Mouse (Mus musculus) midbrain, embryonic 14.5 days (tissue): Measurements from ENCODE around the gene Cpt1a. TPM values are rescaled to one million over a fixed set of nuclear protein-coding genes. Genes with fewer than 3 reads are reported as not detected.

Experiments
- ATAC-seq: fragments of 200-750 bp; cut with Nextera tagmentation; 2 replicates; pipeline ENCODE4 v1.8.0; 2017; ENCODE audit warnings: moderate number of reproducible peaks, moderate library complexity; ENCODE audit not compliant: low FRiP score, low TSS enrichment
- DNase-seq: peaks from one replicate; pipeline ENCODE4 v3.0.0-alpha.2; 2015
- H3K27ac ChIP-seq: fragments of 300-500 bp; sonication (generic); replicated peaks from 2 replicates; pipeline ENCODE4 v1.5.1; 2014; ENCODE audit warnings: mild to moderate bottlenecking, low read depth, low read length, moderate library complexity
- H3K27me3 ChIP-seq: fragments of 300-500 bp; sonication (generic); 2 replicates; pipeline ENCODE4 v1.6.1; 2014; ENCODE audit warnings: low read length, control low read depth, mixed read lengths; ENCODE audit not compliant: control insufficient read depth, insufficient read depth
- H3K36me3 ChIP-seq: fragments of 300-500 bp; sonication (generic); 2 replicates; pipeline ENCODE4 v1.6.1; 2014; ENCODE audit warnings: low read length, control low read depth; ENCODE audit not compliant: control insufficient read depth, insufficient read depth
- H3K4me1 ChIP-seq: fragments of 300-500 bp; sonication (generic); 2 replicates; pipeline ENCODE4 v1.6.1; 2014; ENCODE audit warnings: mild to moderate bottlenecking, antibody characterized with exemption, low read length, control low read depth; ENCODE audit not compliant: control insufficient read depth, insufficient read depth
- H3K4me2 ChIP-seq: fragments of 300-500 bp; sonication (generic); 2 replicates; pipeline ENCODE4 v1.6.1; 2014; ENCODE audit warnings: mild to moderate bottlenecking, low read length, moderate library complexity
- H3K4me3 ChIP-seq: fragments of 300-500 bp; sonication (generic); replicated peaks from 2 replicates; pipeline ENCODE4 v1.5.1; 2014; ENCODE audit warnings: low read depth, low read length
- H3K9ac ChIP-seq: fragments of 300-500 bp; sonication (generic); replicated peaks from 2 replicates; pipeline ENCODE4 v1.6.1; 2014; ENCODE audit warnings: mild to moderate bottlenecking, low read length, moderate library complexity
- H3K9me3 ChIP-seq: fragments of 300-500 bp; sonication (generic); 2 replicates; pipeline ENCODE4 v1.6.1; 2016; ENCODE audit warnings: low read length, control low read depth, mixed read lengths; ENCODE audit not compliant: control insufficient read depth
- WGBS: fragments of 180-500 bp; shearing (Covaris S2); extraction: QIAGEN DNeasy Blood & Tissue Kit; methylation state at CpG from one replicate; pipeline ENCODE4 v1.1.7; 2014; 5-methylcytosine and 5-hydroxymethylcytosine counted together
- polyA plus RNA-seq: library from polyadenylated mRNA; unstranded; fragments of >200 nt; fragmentation: Nextera tagmentation; extraction: Ambion mirVana; gene quantifications from 2 replicates; pipeline ENCODE4 v1.2.1, GENCODE M21; 2014

The Cpt1a gene
- polyA plus RNA-seq, 1 experiment from 2014 or later: 19.2 TPM

- ATAC-seq (no peak), DNase-seq (no peak)
- Histone ChIP-seq H3K36me3 (no peaks in the 10 kb centered on the region), H3K9ac (no peak overlapping the region), H3K27me3 (no peaks in the 10 kb centered on the region), H3K27ac (no peak overlapping the region), H3K9me3 (no peaks in the 10 kb centered on the region; the same call in 1 of the 2 replicates), H3K4me2 (no peak overlapping the region), H3K4me1 (no peaks in the 10 kb centered on the region), H3K4me3 (no peak overlapping the region)
- 93% methylated on average over 1 of the region's 1 CpGs for WGBS
Measured at GRCm38 (mm10) chr19:3347784-3348183, 25.6 kb downstream of the Cpt1a start.

- Histone ChIP-seq H3K4me1 (no peaks in the 10 kb centered on the region), H3K4me3 (no peak overlapping the region), H3K9me3 (no peaks in the 10 kb centered on the region), H3K36me3 (no peaks in the 10 kb centered on the region), H3K4me2 (no peak overlapping the region), H3K27ac (no peak overlapping the region), H3K9ac (no peak overlapping the region), H3K27me3 (no peaks in the 10 kb centered on the region)
- DNase-seq (peak; percentile 18), ATAC-seq (no peak)
- WGBS: 76% methylated on average over 7 of the region's 7 CpGs
Measured at GRCm38 (mm10) chr19:3353415-3354111, 31.4 kb downstream of the Cpt1a start.

GRCm38 (mm10) chr19:3355096-3355495 lies 33.0 kb downstream of the Cpt1a start:
- Histone ChIP-seq H3K4me2 (no peak overlapping the region), H3K36me3 (no peaks in the 10 kb centered on the region), H3K4me3 (no peak overlapping the region), H3K4me1 (no peaks in the 10 kb centered on the region), H3K9ac (no peak overlapping the region), H3K9me3 (no peaks in the 10 kb centered on the region), H3K27me3 (no peaks in the 10 kb centered on the region), H3K27ac (no peak overlapping the region)
- peak; percentile 11 for DNase-seq
- WGBS: 69% methylated on average over 5 of the region's 5 CpGs
- no peak for ATAC-seq

- Histone ChIP-seq H3K9me3 (no peaks in the 10 kb centered on the region), H3K27me3 (no peaks in the 10 kb centered on the region), H3K4me2 (no peak overlapping the region), H3K9ac (no peak overlapping the region), H3K4me1 (no peaks in the 10 kb centered on the region), H3K36me3 (no peaks in the 10 kb centered on the region), H3K4me3 (no peak overlapping the region), H3K27ac (no peak overlapping the region)
- 78% methylated on average over 5 of the region's 5 CpGs for WGBS
- DNase-seq (no peak), ATAC-seq (no peak)
Measured at GRCm38 (mm10) chr19:3356516-3356915, 34.4 kb downstream of the Cpt1a start.

GRCm38 (mm10) chr19:3357620-3358019 lies 35.5 kb downstream of the Cpt1a start:
- Histone ChIP-seq H3K4me1 (no peaks in the 10 kb centered on the region), H3K9ac (no peak overlapping the region), H3K9me3 (no peaks in the 10 kb centered on the region), H3K4me2 (no peak overlapping the region), H3K36me3 (no peaks in the 10 kb centered on the region), H3K4me3 (no peak overlapping the region), H3K27me3 (no peaks in the 10 kb centered on the region), H3K27ac (no peak overlapping the region)
- WGBS: 80% methylated on average over 4 of the region's 4 CpGs
- ATAC-seq (no peak), DNase-seq (no peak)

- H3K27ac ChIP-seq: no peak overlapping the region
- H3K4me1 ChIP-seq: no peaks in the 10 kb centered on the region
- no peak overlapping the region for H3K9ac ChIP-seq
- ATAC-seq (no peak), DNase-seq (no peak)
- no peaks in the 10 kb centered on the region for H3K9me3 ChIP-seq
- no peak overlapping the region for H3K4me2 ChIP-seq
- no peaks in the 10 kb centered on the region for H3K27me3 ChIP-seq
- 0 out of 2 replicates have a peak, but pooled peaks cover 4% of the 10 kb centered on the region for H3K36me3 ChIP-seq
- no peak overlapping the region for H3K4me3 ChIP-seq
- WGBS: 90% methylated on average over 13 of the region's 13 CpGs
Measured at GRCm38 (mm10) chr19:3359841-3360588, 37.9 kb downstream of the Cpt1a start.

DNA sequence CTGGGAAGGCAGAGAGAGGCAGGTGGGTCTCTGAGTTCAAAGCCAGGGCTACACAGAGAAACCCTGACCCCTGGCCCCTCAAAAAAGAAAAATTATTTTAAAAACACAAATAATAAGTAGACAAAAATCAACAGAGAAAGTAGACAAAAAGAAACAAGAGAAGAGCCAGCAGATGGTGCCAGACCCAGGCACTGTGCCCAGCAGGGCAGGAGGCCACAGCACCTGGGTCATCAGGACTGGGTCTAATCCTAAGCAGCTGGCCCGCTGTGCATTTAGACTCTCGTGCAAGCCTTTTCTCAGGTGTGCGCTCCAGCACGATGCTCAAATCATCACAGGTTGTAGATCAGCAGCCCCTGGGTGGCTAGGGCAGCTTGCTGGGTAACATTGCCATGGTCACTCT lies 41.4 kb downstream of the Cpt1a start:
- Histone ChIP-seq H3K36me3 (0 out of 2 replicates have a peak, but pooled peaks cover 4% of the 10 kb centered on the region), H3K4me2 (no peak overlapping the region), H3K9ac (no peak overlapping the region), H3K9me3 (no peaks in the 10 kb centered on the region), H3K27me3 (no peaks in the 10 kb centered on the region), H3K4me1 (no peaks in the 10 kb centered on the region), H3K27ac (no peak overlapping the region), H3K4me3 (no peak overlapping the region)
- ATAC-seq (no peak), DNase-seq (no peak)
- WGBS: 88% methylated on average over 4 of the region's 4 CpGs

DNA sequence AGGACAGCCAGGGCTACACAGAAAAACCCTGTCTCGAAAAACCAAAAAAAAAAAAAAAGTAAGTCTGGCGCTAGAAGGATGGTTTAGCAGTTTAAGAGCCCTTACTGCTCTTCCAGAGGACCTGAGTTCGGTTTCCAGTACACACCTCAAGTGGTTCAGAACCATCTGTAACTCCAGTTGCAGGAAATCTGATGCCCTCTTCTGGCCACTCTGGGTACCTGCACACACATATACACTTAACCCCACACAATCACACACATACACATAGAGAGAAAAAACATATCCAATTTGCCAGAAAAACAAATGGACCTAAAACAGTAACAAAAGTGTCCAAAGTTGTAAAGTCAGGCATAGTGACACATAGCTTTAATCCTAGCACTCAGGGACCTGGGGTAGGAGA lies 43.0 kb downstream of the Cpt1a start:
- Histone ChIP-seq H3K27ac (no peak overlapping the region), H3K9me3 (no peaks in the 10 kb centered on the region), H3K27me3 (no peaks in the 10 kb centered on the region), H3K9ac (no peak overlapping the region), H3K4me3 (no peak overlapping the region), H3K4me2 (no peak overlapping the region), H3K4me1 (no peaks in the 10 kb centered on the region), H3K36me3 (0 out of 2 replicates have a peak, but pooled peaks cover 4% of the 10 kb centered on the region)
- whole genome bisulfite sequencing: 92% methylated on average over 3 of the region's 3 CpGs
- no peak for ATAC-seq
- no peak for DNase-seq

DNA sequence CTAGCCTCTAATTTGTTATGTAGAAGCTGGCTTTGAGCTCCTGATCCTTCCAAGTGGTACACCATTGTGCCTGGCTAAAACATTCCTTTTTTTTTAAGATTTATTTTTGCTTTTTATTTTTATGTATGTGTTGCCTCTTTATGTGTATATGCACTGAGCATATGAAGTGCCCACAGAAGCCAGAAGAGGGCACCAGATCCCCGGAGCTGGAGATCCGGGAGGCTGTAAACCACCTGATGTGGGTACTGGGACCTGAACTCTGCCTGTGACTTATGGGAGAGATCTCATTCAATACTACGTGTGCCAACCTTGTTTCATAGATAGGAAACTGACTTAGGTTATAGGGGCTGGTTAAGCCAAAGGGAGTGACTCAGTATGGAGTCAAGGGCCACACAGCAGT lies 46.1 kb downstream of the Cpt1a start:
- WGBS: 91% methylated on average over 3 of the region's 3 CpGs
- Histone ChIP-seq H3K36me3 (0 out of 2 replicates have a peak, but pooled peaks cover 4% of the 10 kb centered on the region), H3K4me2 (no peak overlapping the region), H3K9ac (no peak overlapping the region), H3K4me3 (no peak overlapping the region), H3K27ac (no peak overlapping the region), H3K4me1 (no peaks in the 10 kb centered on the region), H3K9me3 (no peaks in the 10 kb centered on the region), H3K27me3 (no peaks in the 10 kb centered on the region)
- DNase-seq: no peak
- ATAC-seq: no peak
